Mouse (Mus musculus) embryonic facial prominence, embryonic 13.5 days (tissue): Measurements from ENCODE around the gene Gbf1. TPM values are rescaled to one million over a fixed set of nuclear protein-coding genes. Genes with fewer than 3 reads are reported as not detected.
A peak's percentile ranks its signal among the peaks of the same experiment; 100 is the strongest.

Source experiments
- ATAC-seq: fragments of 200-750 bp; cut with Nextera tagmentation; 2 replicates; pipeline ENCODE4 v1.8.0; 2017; ENCODE audit warnings: low read depth; ENCODE audit not compliant: insufficient number of reproducible peaks, insufficient read depth, low FRiP score, low TSS enrichment
- H3K27ac ChIP-seq: fragments of 300-500 bp; sonication (generic); 2 replicates; pipeline ENCODE4 v1.5.1; 2015; ENCODE audit warnings: moderate library complexity, mild to moderate bottlenecking, inconsistent platforms
- H3K27me3 ChIP-seq: fragments of 300-500 bp; sonication (generic); 2 replicates; pipeline ENCODE4 v1.6.1; 2015; ENCODE audit warnings: mild to moderate bottlenecking, inconsistent platforms
- H3K36me3 ChIP-seq: fragments of 300-500 bp; sonication (generic); 2 replicates; pipeline ENCODE4 v1.6.1; 2015; ENCODE audit warnings: mild to moderate bottlenecking, inconsistent platforms
- H3K4me1 ChIP-seq: fragments of 300-500 bp; sonication (generic); 2 replicates; pipeline ENCODE4 v1.6.1; 2015; ENCODE audit warnings: inconsistent platforms
- H3K4me2 ChIP-seq: fragments of 300-500 bp; sonication (generic); 2 replicates; pipeline ENCODE4 v1.6.1; 2015; ENCODE audit warnings: moderate library complexity, mild to moderate bottlenecking, inconsistent platforms
- H3K4me3 ChIP-seq: fragments of 300-500 bp; sonication (generic); 2 replicates; pipeline ENCODE4 v1.5.1; 2015; ENCODE audit warnings: mild to moderate bottlenecking, inconsistent platforms
- H3K9ac ChIP-seq: fragments of 300-500 bp; sonication (generic); 2 replicates; pipeline ENCODE4 v1.6.1; 2015; ENCODE audit warnings: mild to moderate bottlenecking, inconsistent platforms
- H3K9me3 ChIP-seq: fragments of 300-500 bp; sonication (generic); 2 replicates; pipeline ENCODE4 v1.6.1; 2016; ENCODE audit warnings: inconsistent platforms
- WGBS: fragments of 180-500 bp; shearing (Covaris S2); methylation state at CpG from one replicate; pipeline ENCODE4 v1.1.7; 2015; ENCODE audit warnings: mixed read lengths; 5-methylcytosine and 5-hydroxymethylcytosine counted together
- polyA plus RNA-seq: library from polyadenylated mRNA; unstranded; fragments of >200 nt; fragmentation: Nextera tagmentation; extraction: Ambion mirVana; gene quantifications from 2 replicates; pipeline ENCODE4 v1.2.1, GENCODE M21; 2015

Gene Gbf1
- polyA plus RNA-seq, 1 experiment from 2014 or later, result 67.6 TPM

DNA sequence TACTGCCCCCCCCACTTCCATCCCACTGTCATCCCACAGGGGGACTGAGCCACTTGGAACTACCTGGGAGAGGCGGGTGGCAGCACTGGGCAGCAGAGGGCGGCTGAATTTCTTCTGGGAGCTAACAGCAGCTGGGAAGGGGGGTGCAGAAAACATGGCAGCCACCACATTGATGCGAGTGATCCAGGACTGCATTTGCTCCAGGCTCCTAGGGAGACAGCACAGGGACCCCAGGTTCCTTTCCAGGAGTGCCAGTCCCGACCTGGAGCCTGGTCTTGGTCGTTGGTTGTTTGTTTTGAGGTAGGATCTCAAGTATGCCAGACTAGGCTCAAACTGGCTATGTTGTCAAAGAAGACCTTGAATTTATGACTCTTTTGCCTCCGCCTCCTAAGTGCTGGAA lies 161.3 kb downstream of the Gbf1 start:
- Histone ChIP-seq H3K27ac (no peak overlapping the region), H3K27me3 (peaks cover 77% of the 10 kb centered on the region), H3K36me3 (peaks cover 41% of the 10 kb centered on the region), H3K4me2 (no peak overlapping the region), H3K4me1 (peaks cover 35% of the 10 kb centered on the region), H3K9me3 (no peaks in the 10 kb centered on the region), H3K4me3 (no peak overlapping the region), H3K9ac (no peak overlapping the region)
- ATAC-seq, result no peak
- WGBS, result 71% methylated on average over 6 of the region's 6 CpGs

DNA sequence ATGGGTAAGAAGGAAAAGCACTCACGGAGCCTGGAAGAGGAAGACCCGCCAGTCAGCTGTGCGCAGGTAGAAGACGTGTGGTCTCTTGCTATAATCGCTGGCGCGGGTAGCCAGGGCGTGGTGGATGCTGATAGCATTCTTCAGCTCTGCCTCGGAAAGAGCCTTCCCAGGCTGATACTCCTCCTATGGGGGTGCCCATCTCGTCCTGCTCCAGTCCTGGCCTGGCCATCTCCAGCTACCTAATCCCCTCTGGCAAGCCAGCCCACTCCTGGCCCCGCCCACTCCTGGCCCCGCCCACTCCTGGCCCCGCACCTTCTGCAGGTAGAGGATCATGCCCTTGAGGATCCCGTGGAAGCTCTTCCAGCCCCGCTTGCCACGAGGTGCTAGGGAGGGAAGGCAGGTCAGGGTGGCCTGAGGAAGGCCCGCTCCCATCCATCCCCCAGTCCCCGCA lies 161.9 kb downstream of the Gbf1 start:
- H3K36me3 ChIP-seq, result peaks cover 41% of the 10 kb centered on the region
- H3K27me3 ChIP-seq, result peaks cover 79% of the 10 kb centered on the region
- no peak overlapping the region for H3K27ac ChIP-seq
- no peak overlapping the region for H3K9ac ChIP-seq
- WGBS, result 10% methylated on average over 18 of the region's 18 CpGs
- H3K4me1 ChIP-seq, result peaks cover 35% of the 10 kb centered on the region
- H3K4me2 ChIP-seq, result no peak overlapping the region
- no peak for ATAC-seq
- no peaks in the 10 kb centered on the region for H3K9me3 ChIP-seq
- no peak overlapping the region for H3K4me3 ChIP-seq

DNA sequence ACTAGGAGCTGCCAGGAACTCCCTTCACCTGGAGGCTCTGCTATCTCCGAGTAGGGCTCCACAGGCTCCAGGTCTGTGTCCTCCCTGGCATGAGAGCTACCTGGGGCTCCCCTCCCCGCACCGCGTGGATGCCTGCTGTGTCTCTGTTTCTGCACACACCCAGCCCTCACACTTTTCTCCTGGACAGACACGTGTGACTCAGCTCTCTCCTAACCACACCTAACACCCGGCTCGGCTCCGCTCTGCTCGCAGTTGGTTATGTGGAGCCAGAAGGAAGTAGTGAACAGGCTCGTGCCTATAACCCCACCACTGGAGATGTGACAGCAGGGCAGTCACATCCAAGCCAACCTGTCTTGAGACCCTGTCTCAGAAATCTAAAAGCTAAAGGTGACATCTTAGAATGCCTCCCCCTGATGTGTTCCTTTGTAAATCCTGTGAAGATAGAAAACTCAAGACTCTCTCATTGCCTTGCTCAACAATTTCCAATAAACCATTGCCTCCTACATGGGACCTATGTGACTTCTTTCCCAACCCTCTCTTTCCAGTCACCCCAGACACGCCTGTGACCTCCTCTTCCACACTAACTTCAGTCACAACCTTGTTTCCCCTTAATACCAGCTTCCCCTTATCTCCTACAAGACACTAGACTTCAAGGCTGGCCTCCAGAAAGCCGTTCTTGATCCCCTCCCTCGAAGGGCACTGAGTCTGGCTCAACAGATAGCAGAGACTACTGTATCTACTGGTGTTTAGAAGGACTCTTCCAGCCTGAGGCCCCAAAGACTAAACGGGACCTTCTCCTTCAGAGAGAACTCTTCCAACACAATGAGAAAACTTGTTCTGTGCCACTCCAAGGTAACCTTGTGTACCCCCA lies 162.8 kb downstream of the Gbf1 start:
- peaks cover 35% of the 10 kb centered on the region for H3K4me1 ChIP-seq
- ATAC-seq, result no peak
- H3K36me3 ChIP-seq, result peaks cover 34% of the 10 kb centered on the region
- peaks cover 82% of the 10 kb centered on the region for H3K27me3 ChIP-seq
- no peak overlapping the region for H3K9ac ChIP-seq
- H3K27ac ChIP-seq, result no peak overlapping the region
- no peaks in the 10 kb centered on the region for H3K9me3 ChIP-seq
- 39% methylated on average over 14 of the region's 14 CpGs for WGBS
- H3K4me2 ChIP-seq, result no peak overlapping the region
- H3K4me3 ChIP-seq, result no peak overlapping the region

DNA sequence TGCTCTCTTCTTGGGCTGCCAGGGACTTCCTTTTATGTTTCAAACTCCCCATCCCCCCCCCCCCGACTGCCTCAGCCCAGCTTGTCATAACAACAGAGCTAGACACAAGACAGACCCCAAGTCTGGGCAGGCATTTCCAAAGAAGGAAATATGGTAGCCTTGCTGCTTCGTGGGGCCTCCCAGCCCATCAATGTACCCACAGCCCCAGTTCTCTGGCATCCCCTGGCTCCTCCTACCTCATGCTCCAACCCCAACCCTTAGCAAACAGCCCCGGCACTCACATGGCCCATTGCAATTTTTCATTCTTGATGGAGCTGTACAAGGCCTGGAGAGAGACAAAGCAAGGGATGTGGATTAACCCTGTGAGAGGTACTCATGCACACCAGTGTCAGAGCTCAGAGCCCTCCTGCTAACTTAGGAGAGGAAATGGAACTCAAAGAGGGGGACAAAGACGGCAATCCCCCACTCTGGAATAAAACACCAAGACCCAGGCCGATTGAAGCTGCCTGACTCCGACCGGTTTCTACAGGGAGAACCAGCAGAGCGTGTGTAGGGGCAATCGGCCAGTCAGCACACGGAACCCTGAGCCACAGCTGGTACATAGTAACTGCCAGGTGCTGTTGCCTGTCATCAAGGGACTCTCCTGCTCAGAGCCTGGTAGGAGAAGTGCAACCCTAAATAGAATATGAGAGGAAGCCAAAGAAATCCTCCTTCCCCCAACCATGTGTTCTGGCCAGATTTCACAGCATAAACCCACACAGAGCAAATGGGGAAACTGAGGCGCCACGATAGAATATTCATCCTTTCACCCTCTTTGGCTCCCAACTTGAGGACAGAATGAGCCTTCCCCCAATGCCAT lies 163.7 kb downstream of the Gbf1 start:
- peaks cover 91% of the 10 kb centered on the region for H3K27me3 ChIP-seq
- no peak for ATAC-seq
- 0 out of 2 replicates have a peak overlapping the region, but pooled peaks have one; percentile 79 for H3K4me2 ChIP-seq
- H3K27ac ChIP-seq, result no peak overlapping the region
- H3K36me3 ChIP-seq, result peaks cover 26% of the 10 kb centered on the region
- H3K9me3 ChIP-seq, result no peaks in the 10 kb centered on the region
- no peak overlapping the region for H3K9ac ChIP-seq
- H3K4me1 ChIP-seq, result peaks cover 35% of the 10 kb centered on the region
- no peak overlapping the region for H3K4me3 ChIP-seq
- WGBS, result 57% methylated on average over 12 of the region's 12 CpGs

DNA sequence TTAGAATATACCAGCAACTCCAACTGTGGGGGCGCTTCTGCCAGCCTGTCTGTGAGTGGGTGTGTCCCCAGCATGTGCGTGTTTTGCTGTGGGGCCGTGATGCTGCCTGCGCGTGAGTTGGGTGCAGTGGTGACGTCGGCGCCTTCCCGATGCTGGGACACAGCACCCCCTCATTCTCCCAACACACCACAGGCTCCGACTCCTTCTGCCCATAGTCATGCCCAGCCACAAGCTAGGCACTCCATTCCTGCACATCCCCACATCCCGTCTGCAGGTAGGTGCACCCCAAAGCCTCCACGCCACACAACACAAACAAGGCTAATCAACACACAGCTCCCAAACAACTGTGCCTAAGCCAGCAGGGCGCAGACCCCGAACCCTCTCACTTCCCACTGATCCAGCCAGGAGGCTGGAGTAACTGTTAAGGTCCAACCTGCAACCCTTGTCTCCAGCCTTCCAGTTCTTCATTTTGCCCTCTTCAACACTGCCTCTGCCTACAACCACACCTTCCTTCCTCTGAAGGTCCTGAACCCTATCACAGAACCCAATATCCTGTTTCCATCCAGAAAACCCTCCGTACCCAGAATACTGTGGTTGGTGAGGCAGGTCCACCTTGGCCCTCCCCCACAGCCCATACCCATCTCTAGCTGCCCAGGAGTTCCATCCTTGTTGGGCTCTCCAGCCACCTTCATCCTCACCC lies 164.7 kb downstream of the Gbf1 start:
- WGBS, result 28% methylated on average over 15 of the region's 15 CpGs
- H3K9ac ChIP-seq, result peak overlapping the region; percentile 71
- H3K4me3 ChIP-seq, result peak overlapping the region; percentile 54
- H3K27ac ChIP-seq, result no peak overlapping the region
- H3K27me3 ChIP-seq, result peaks cover 98% of the 10 kb centered on the region
- H3K4me1 ChIP-seq, result peaks cover 43% of the 10 kb centered on the region
- peaks cover 16% of the 10 kb centered on the region for H3K36me3 ChIP-seq
- H3K9me3 ChIP-seq, result no peaks in the 10 kb centered on the region
- ATAC-seq, result no peak
- peak overlapping the region; percentile 79 for H3K4me2 ChIP-seq

DNA sequence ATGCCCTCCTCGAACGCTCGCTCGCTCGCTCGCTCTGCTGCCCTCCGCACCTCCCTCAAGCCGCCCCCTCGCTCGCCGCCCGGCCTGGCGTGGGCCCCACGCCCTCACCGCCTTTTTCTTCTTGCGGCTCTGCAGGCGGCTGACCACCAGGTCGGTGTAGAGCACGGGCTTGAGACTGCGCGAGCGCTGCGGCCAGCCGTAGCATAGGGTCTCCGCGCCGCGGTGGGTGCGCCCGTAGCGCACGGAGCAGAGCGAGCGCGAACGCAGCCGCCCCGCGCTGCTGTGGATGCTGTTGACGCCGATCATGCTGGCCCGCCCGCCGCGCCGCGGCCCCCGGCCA lies 165.2 kb downstream of the Gbf1 start:
- Histone ChIP-seq H3K4me2 (peak overlapping the region; percentile 79), H3K4me1 (peaks cover 46% of the 10 kb centered on the region), H3K27ac (no peak overlapping the region), H3K9me3 (no peaks in the 10 kb centered on the region), H3K27me3 (peaks cover 100% of the 10 kb centered on the region), H3K9ac (peak overlapping the region; percentile 71), H3K4me3 (peak overlapping the region; percentile 54), H3K36me3 (peaks cover 10% of the 10 kb centered on the region; the same call in 1 of the 2 replicates)
- no peak for ATAC-seq
- 1% methylated on average over 46 of the region's 48 CpGs for WGBS

DNA sequence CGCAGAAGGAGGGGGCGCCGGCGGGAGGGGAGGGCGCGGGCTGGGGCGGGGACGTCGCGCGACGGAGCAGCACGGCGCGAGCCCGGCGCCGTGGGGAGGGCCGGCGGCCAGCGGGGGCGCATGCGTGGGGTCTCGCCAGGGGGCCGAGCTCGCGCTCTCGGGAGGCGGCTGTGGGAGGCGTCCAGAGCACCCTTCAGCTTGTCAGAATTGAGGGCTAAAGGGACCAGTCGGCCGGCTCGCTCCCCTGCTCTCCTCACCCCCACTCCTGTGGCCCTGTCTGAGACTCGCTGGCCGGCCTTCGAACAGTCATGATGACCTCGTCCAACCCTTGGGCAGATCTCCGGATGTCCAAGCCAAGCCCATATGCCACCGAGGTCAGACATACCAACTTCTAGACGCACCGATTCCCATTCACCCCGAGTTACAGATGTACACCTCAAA lies 165.7 kb downstream of the Gbf1 start:
- H3K4me2 ChIP-seq, result peak overlapping the region; percentile 79
- H3K4me3 ChIP-seq, result peak overlapping the region; percentile 54
- no peak for ATAC-seq
- H3K27me3 ChIP-seq, result peaks cover 100% of the 10 kb centered on the region
- peak overlapping the region; percentile 71 for H3K9ac ChIP-seq
- H3K4me1 ChIP-seq, result peaks cover 46% of the 10 kb centered on the region
- H3K9me3 ChIP-seq, result no peaks in the 10 kb centered on the region
- 0 out of 2 replicates have a peak, but pooled peaks cover 5% of the 10 kb centered on the region for H3K36me3 ChIP-seq
- WGBS, result 2% methylated on average over 41 of the region's 42 CpGs
- no peak overlapping the region for H3K27ac ChIP-seq

DNA sequence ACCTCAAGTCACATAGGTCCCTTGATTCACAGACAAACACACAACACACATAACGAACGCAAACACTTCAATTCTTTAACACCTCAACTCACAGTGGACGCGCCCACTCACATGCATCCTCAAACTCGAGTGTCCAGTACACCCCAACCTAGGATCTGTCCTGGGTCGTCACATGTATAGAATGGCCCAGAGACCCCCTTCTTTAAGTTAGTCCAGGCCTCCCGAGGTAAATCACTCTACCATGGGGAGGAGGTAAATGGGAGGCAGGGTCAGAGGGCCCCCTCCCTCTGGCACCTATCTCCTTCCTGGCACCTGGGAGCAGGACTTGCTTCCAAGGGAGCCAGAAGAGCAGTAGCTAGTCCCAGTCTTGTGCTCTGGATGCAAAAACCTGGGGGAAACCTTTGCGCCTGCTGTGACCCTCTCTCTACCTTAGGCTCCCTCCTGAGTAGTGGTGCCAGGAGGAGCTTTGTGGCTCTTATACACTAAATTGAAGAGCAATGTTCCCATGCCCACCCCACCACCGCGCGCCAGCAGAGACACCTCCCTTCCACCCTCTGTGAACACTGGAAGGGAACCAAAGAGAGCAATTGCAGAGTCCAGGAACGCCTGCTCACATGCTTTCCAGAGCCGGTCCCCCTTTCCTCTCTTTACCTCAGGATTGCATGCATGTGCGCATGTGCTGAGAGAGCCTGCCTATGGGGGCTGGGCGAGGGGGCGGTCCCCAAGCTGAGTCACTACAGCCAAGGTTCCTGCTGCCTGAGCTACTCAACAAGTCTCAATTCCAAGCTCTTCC lies 166.5 kb downstream of the Gbf1 start:
- H3K4me3 ChIP-seq, result peak overlapping the region; percentile 24
- H3K27me3 ChIP-seq, result peaks cover 100% of the 10 kb centered on the region
- no peak overlapping the region; the same call in 1 of the 2 replicates for H3K9ac ChIP-seq
- peak overlapping the region; percentile 79 for H3K4me2 ChIP-seq
- H3K27ac ChIP-seq, result no peak overlapping the region
- 11% methylated on average over 16 of the region's 16 CpGs for WGBS
- no peaks in the 10 kb centered on the region for H3K9me3 ChIP-seq
- H3K36me3 ChIP-seq, result no peaks in the 10 kb centered on the region
- H3K4me1 ChIP-seq, result peaks cover 46% of the 10 kb centered on the region
- no peak for ATAC-seq

DNA sequence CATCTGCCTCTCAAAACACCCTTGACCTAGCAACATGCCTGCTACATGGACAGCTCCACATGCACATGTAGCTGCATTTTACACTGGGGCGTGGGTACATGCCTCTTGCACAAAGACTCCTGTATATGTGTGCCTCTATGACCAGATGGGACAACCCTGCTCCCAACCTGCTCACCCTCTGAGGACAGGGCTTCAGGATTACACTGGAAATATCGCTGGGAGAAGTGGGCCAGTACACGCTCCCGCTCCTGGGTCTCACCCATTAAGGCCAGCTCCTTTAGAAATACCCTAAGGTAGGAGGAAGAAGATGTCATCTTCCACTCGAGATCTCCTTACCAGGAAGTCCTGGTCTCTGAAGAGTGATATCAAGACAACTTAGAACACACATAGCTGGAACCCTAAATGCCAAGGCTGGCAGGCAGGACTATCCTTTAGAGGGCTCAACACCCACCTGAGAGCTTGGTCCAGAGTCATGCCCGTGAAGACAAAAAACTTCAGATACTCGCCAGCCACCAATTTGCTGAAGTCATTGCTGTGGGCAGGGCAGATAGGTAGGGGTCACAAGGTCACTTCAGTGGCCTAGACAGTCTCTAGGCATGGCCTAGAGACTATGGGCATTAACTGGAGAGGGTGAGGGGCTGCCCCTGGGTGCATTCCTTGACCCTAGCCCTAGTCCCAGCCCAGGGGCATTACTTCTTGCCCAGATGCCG lies 167.9 kb downstream of the Gbf1 start:
- 75% methylated on average over 8 of the region's 8 CpGs for WGBS
- H3K9ac ChIP-seq, result no peak overlapping the region
- H3K4me1 ChIP-seq, result peaks cover 41% of the 10 kb centered on the region
- H3K36me3 ChIP-seq, result no peaks in the 10 kb centered on the region
- peaks cover 99% of the 10 kb centered on the region for H3K27me3 ChIP-seq
- no peaks in the 10 kb centered on the region for H3K9me3 ChIP-seq
- no peak overlapping the region for H3K27ac ChIP-seq
- no peak overlapping the region for H3K4me2 ChIP-seq
- no peak for ATAC-seq
- no peak overlapping the region for H3K4me3 ChIP-seq
